Mouse (Mus musculus) heart, postnatal 0 days (tissue): ENCODE measurements around the gene H2al1d. TPM values are rescaled to one million over a fixed set of nuclear protein-coding genes. Genes with fewer than 3 reads are reported as not detected.
"Not testable (repeated sequence)": the region's sequence is repeated elsewhere in the genome, so short reads cannot be mapped to it uniquely, and the experiment has no call there.

Experiments
- ATAC-seq: fragments of 200-750 bp; cut with Nextera tagmentation; 2 replicates; pipeline ENCODE4 v1.8.0; 2017; ENCODE audit warnings: low read depth, moderate number of reproducible peaks, moderate library complexity; ENCODE audit not compliant: insufficient read depth
- DNase-seq: peaks from one replicate; pipeline ENCODE4 v3.0.0-alpha.2; 2016; ENCODE audit warnings: low spot score
- H3K27ac ChIP-seq: fragments of 300-500 bp; sonication (generic); 2 replicates; pipeline ENCODE4 v1.5.1; 2014; ENCODE audit warnings: low read depth, mild to moderate bottlenecking
- H3K27me3 ChIP-seq: fragments of 300-500 bp; sonication (generic); 2 replicates; pipeline ENCODE4 v1.6.1; 2014; ENCODE audit warnings: low read length, mixed read lengths; ENCODE audit not compliant: control insufficient read depth, insufficient read depth
- H3K36me3 ChIP-seq: fragments of 300-500 bp; sonication (generic); replicated peaks from 2 replicates; pipeline ENCODE4 v1.6.1; 2014; ENCODE audit warnings: low read length, mixed read lengths; ENCODE audit not compliant: control insufficient read depth, insufficient read depth
- H3K4me1 ChIP-seq: fragments of 300-500 bp; sonication (generic); 2 replicates; pipeline ENCODE4 v1.6.1; 2014; ENCODE audit warnings: antibody characterized with exemption; ENCODE audit not compliant: control insufficient read depth, insufficient read depth
- H3K4me2 ChIP-seq: fragments of 300-500 bp; sonication (generic); 2 replicates; pipeline ENCODE4 v1.6.1; 2014; ENCODE audit warnings: low read depth, mild to moderate bottlenecking, low read length, moderate library complexity
- H3K4me3 ChIP-seq: fragments of 300-500 bp; sonication (generic); 2 replicates; pipeline ENCODE4 v1.5.1; 2014; ENCODE audit warnings: low read depth, low read length
- H3K9ac ChIP-seq: fragments of 300-500 bp; sonication (generic); replicated peaks from 2 replicates; pipeline ENCODE4 v1.6.1; 2014; ENCODE audit warnings: low read depth, low read length, mixed read lengths
- H3K9me3 ChIP-seq: fragments of 300-500 bp; sonication (generic); replicated peaks from 2 replicates; pipeline ENCODE4 v1.6.1; 2016; ENCODE audit warnings: low read length; ENCODE audit not compliant: control insufficient read depth
- CTCF ChIP-seq: IDR thresholded peaks from 2 replicates; pipeline ENCODE4 v1.5.1; 2016; ENCODE audit warnings: antibody characterized with exemption, control low read depth, low read depth
- EP300 ChIP-seq: IDR thresholded peaks from 2 replicates; pipeline ENCODE4 v1.6.1; 2016; ENCODE audit warnings: antibody characterized with exemption, low read depth
- WGBS: fragments of 180-500 bp; shearing (Covaris S2); extraction: QIAGEN DNeasy Blood & Tissue Kit; methylation state at CpG from one replicate; pipeline ENCODE4 v1.1.7; 2014; 5-methylcytosine and 5-hydroxymethylcytosine counted together
- polyA plus RNA-seq: library from polyadenylated mRNA; unstranded; fragments of >200 nt; fragmentation: Nextera tagmentation; extraction: Ambion mirVana; gene quantifications from 2 replicates; pipeline ENCODE4 v1.2.1, GENCODE M21; 2015
- total RNA-seq: library from RNA; depleted of rRNA; stranded (reverse); fragments of >200 nt; gene quantifications from 2 replicates; pipeline ENCODE4 v1.2.3, GENCODE M21; 2014; ENCODE audit warnings: low replicate concordance

Gene H2al1d
- total and polyA plus RNA-seq, 2 experiments from 2014 or later = not detected

DNA sequence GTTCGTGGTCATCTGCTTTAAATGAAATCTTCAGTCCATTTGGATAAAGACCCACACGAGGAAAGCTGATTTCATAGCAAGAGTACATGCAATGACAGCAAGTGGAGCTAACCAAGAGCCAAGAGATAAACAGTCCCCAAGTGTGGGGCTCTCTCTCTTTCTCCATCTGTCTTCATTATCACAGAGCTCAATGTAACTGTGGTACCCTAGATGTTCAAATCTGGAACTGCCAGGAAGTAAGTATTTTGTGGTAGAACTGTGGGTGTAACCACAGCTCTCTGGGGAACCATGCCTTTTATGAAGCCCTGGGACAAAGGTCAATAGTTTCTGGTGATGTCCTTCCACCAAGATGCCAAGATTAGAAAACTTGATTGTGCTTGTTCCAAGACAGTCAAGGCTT lies 27.9 kb upstream of the H2al1d start:
- Histone ChIP-seq H3K9me3 (no peaks in the 10 kb centered on the region), H3K4me1 (no peaks in the 10 kb centered on the region), H3K27ac (no peak overlapping the region), H3K4me2 (no peak overlapping the region), H3K36me3 (no peaks in the 10 kb centered on the region), H3K9ac (no peak overlapping the region), H3K27me3 (no peaks in the 10 kb centered on the region; the same call in 1 of the 2 replicates), H3K4me3 (no peak overlapping the region)
- DNase-seq = no peak
- TF ChIP-seq CTCF (no peak), EP300 (no peak)
- no peak for ATAC-seq
- 48% methylated on average over 2 of the region's 2 CpGs for WGBS

- no peak overlapping the region for H3K9ac ChIP-seq
- H3K27ac ChIP-seq = no peak overlapping the region
- peak; percentile 46 for DNase-seq
- no peak overlapping the region for H3K4me3 ChIP-seq
- H3K4me2 ChIP-seq = no peak overlapping the region
- ATAC-seq = peak; percentile 82
- H3K36me3 ChIP-seq = no peaks in the 10 kb centered on the region
- TF ChIP-seq EP300 (no peak), CTCF (no peak)
- H3K9me3 ChIP-seq = no peaks in the 10 kb centered on the region
- no peaks in the 10 kb centered on the region for H3K4me1 ChIP-seq
- 39% methylated on average over 14 of the region's 14 CpGs for WGBS
- H3K27me3 ChIP-seq = 0 out of 2 replicates have a peak, but pooled peaks cover 2% of the 10 kb centered on the region
These were observed 20.2 kb upstream of the H2al1d start for GRCm38 (mm10) chrX:11288306-11288882.

- H3K4me2 ChIP-seq = no peak overlapping the region
- no peaks in the 10 kb centered on the region for H3K9me3 ChIP-seq
- H3K4me1 ChIP-seq = no peaks in the 10 kb centered on the region
- H3K9ac ChIP-seq = no peak overlapping the region
- TF ChIP-seq CTCF = no peak
- no peak for TF ChIP-seq EP300
- DNase-seq (no peak), ATAC-seq (no peak)
- no peaks in the 10 kb centered on the region for H3K36me3 ChIP-seq
- 64% methylated on average over 4 of the region's 4 CpGs for WGBS
- 0 out of 2 replicates have a peak, but pooled peaks cover 2% of the 10 kb centered on the region for H3K27me3 ChIP-seq
- no peak overlapping the region for H3K4me3 ChIP-seq
- H3K27ac ChIP-seq = no peak overlapping the region
These were observed 19.4 kb upstream of the H2al1d start for GRCm38 (mm10) chrX:11289244-11289643.

GRCm38 (mm10) chrX:11298957-11299356 lies 9.7 kb upstream of the H2al1d start, which contains the start of gene H2al1a:
Gene H2al1a (plus strand): TSS chrX:11299257.
- not testable (repeated sequence) for H3K4me3 ChIP-seq, H3K36me3 ChIP-seq, H3K4me2 ChIP-seq, H3K9me3 ChIP-seq, ATAC-seq, DNase-seq, H3K4me1 ChIP-seq, H3K9ac ChIP-seq, H3K27ac ChIP-seq, H3K27me3 ChIP-seq
- WGBS = no CpG with 5 or more reads among the region's 3 CpGs

- H3K27ac ChIP-seq, H3K4me1 ChIP-seq, H3K4me2 ChIP-seq, H3K27me3 ChIP-seq, H3K4me3 ChIP-seq, DNase-seq, ATAC-seq, H3K36me3 ChIP-seq, H3K9ac ChIP-seq, H3K9me3 ChIP-seq: not testable (repeated sequence)
- WGBS = 91% methylated on average over 1 of the region's 3 CpGs
These were observed 6.5 kb upstream of the H2al1d start, which contains the start of gene H2al1b for GRCm38 (mm10) chrX:11302132-11302531. Gene H2al1b (plus strand): TSS chrX:11302432.

DNA sequence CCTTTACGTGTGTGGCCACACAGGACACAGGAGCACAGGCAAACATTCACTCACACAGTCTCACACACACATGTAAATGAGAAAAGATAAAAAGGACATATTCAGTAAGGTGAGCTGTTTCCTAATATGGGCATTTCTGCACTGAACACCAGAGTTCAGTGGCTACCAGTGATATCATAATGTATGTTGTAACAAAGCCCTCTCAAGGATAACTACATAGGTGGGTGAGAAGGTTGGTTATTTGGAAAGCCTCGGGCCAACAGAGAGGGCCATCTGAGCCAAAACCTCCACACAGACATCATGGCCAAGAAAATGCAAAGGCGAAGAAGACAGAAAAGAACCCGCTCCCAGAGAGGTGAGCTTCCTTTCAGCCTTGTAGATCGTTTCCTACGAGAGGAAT lies 3.3 kb upstream of the H2al1d start, which contains the start of gene H2al1c:
H2al1c (plus strand) TSS at position 301 of the 400 bp plus-strand sequence.
- not testable (repeated sequence) for H3K4me2 ChIP-seq, H3K9ac ChIP-seq, H3K36me3 ChIP-seq, H3K9me3 ChIP-seq, H3K27ac ChIP-seq, H3K4me1 ChIP-seq, H3K4me3 ChIP-seq, H3K27me3 ChIP-seq, DNase-seq, ATAC-seq
- WGBS = 75% methylated on average over 1 of the region's 6 CpGs

- not testable (repeated sequence) for H3K9ac ChIP-seq, DNase-seq, H3K4me1 ChIP-seq, ATAC-seq, H3K4me3 ChIP-seq, H3K27ac ChIP-seq, H3K36me3 ChIP-seq, H3K4me2 ChIP-seq, H3K9me3 ChIP-seq, H3K27me3 ChIP-seq
- WGBS = no CpG with 5 or more reads among the region's 3 CpGs
These were observed 3.0 kb downstream of the H2al1d start, which contains the start of gene H2al1e for GRCm38 (mm10) chrX:11311634-11312033. Gene H2al1e (plus strand): TSS chrX:11311934.

DNA sequence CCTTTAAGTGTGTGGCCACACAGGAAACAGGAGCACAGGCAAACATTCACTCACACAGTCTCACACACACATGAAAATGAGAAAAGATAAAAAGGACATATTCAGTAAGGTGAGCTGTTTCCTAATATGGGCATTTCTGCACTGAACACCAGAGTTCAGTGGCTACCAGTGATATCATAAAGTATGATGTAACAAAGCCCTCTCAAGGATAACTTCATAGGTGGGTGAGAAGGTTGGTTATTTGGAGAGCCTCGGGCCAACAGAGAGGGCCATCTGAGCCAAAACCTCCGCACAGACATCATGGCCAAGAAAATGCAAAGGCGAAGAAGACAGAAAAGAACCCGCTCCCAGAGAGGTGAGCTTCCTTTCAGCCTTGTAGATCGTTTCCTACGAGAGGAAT lies 6.2 kb downstream of the H2al1d start, which contains the start of gene H2al1f:
H2al1f (plus strand) TSS at position 301 of the 400 bp plus-strand sequence.
- H3K27me3 ChIP-seq, H3K4me1 ChIP-seq, H3K9me3 ChIP-seq, DNase-seq, H3K9ac ChIP-seq, H3K4me3 ChIP-seq, H3K27ac ChIP-seq, H3K36me3 ChIP-seq, ATAC-seq, H3K4me2 ChIP-seq: not testable (repeated sequence)
- WGBS = no CpG with 5 or more reads among the region's 6 CpGs
